In genomic region chr6:111293505-111294001, GRCm38 (mm10) we compare ENCODE assay signal across 18 mouse cellular contexts.
A peak's percentile ranks its signal among the peaks of the same experiment; 100 is the strongest.
DNase-seq lines count a peak whose midpoint lies in the region; ATAC-seq lines count a peak whose summit lies in the region.
"Had no signal": no experiment of that assay in that cellular context is flagged by ENCODE, and none has a peak within 500 bp of the region (broad histone marks: within the 10 kb centered on the region; RNA-seq: fewer than 3 reads in every experiment).

No protein-coding gene starts in this region.

- H3K9me3 ChIP-seq in midbrain, embryonic 13.5 days = no peaks in the 10 kb centered on the region
- no peaks in the 10 kb centered on the region for H3K9me3 ChIP-seq in midbrain, embryonic 11.5 days (ENCODE audit: control insufficient read depth, low read length)
- H3K9me3 ChIP-seq in forebrain, embryonic 16.5 days (ENCODE audit: control insufficient read depth, low read length) = no peaks in the 10 kb centered on the region
- H3K9me3 ChIP-seq in midbrain, embryonic 14.5 days (ENCODE audit: control insufficient read depth, low read length) = no peaks in the 10 kb centered on the region
- H3K9me3 ChIP-seq: embryonic facial prominence, embryonic 12.5 days; heart, embryonic 15.5 days; limb, embryonic 12.5 days had no signal

- WGBS in midbrain, embryonic 13.5 days = 30% methylated on average over 5 of the region's 5 CpGs
- WGBS in midbrain, embryonic 11.5 days = 56% methylated on average over 5 of the region's 5 CpGs
- WGBS in forebrain, embryonic 16.5 days = 2% methylated on average over 5 of the region's 5 CpGs
- WGBS in midbrain, embryonic 14.5 days = 30% methylated on average over 5 of the region's 5 CpGs

- no peak overlapping the region for H3K4me3 ChIP-seq in midbrain, embryonic 13.5 days (replicated peaks)
- no peak overlapping the region for H3K4me3 ChIP-seq in midbrain, embryonic 11.5 days (ENCODE audit: low read depth, low read length)
- H3K4me3 ChIP-seq in forebrain, embryonic 16.5 days (replicated peaks; ENCODE audit: low read length) = no peak overlapping the region
- no peak overlapping the region for H3K4me3 ChIP-seq in midbrain, embryonic 14.5 days (replicated peaks; ENCODE audit: low read depth, low read length)
- H3K4me3 ChIP-seq: embryonic facial prominence, embryonic 12.5 days; gastrocnemius, adult 2 months; heart, embryonic 15.5 days; limb, embryonic 12.5 days had no signal

- DNase-seq in midbrain, embryonic 11.5 days (ENCODE audit: low spot score, missing footprints) = no peak
- DNase-seq in midbrain, embryonic 14.5 days = peak; percentile 66
- peak; percentile 14 for DNase-seq in retina, postnatal 7 days (ENCODE audit: low read depth, low spot score)
- no peak for DNase-seq in ovary, postnatal 14 days (ENCODE audit: low spot score)
- DNase-seq in ovary, postnatal 10 days (ENCODE audit: low spot score) = no peak
- no peak for DNase-seq in c-Kit-positive CD71-positive TER-119-positive erythroid progenitor cells, embryonic 14.5 days (ENCODE audit: low spot score)
- DNase-seq: adrenal gland, postnatal 10 days; cerebellum, adult 9-11 months; gastrocnemius, adult 2 months; heart, adult 18-20 months had no signal

- no peaks in the 10 kb centered on the region for H3K36me3 ChIP-seq in midbrain, embryonic 13.5 days
- H3K36me3 ChIP-seq in midbrain, embryonic 11.5 days (ENCODE audit: control insufficient read depth, insufficient read depth, low read length) = no peaks in the 10 kb centered on the region
- no peaks in the 10 kb centered on the region for H3K36me3 ChIP-seq in forebrain, embryonic 16.5 days (ENCODE audit: control insufficient read depth, insufficient read depth)
- H3K36me3 ChIP-seq in midbrain, embryonic 14.5 days (ENCODE audit: control insufficient read depth, insufficient read depth, low read length) = no peaks in the 10 kb centered on the region
- H3K36me3 ChIP-seq: embryonic facial prominence, embryonic 12.5 days; heart, embryonic 15.5 days; limb, embryonic 12.5 days had no signal

- no peak overlapping the region for H3K9ac ChIP-seq in midbrain, embryonic 13.5 days (replicated peaks)
- H3K9ac ChIP-seq in midbrain, embryonic 11.5 days (ENCODE audit: low read length) = no peak overlapping the region
- no peak overlapping the region for H3K9ac ChIP-seq in forebrain, embryonic 16.5 days (replicated peaks; ENCODE audit: low read depth, low read length)
- no peak overlapping the region for H3K9ac ChIP-seq in midbrain, embryonic 14.5 days (replicated peaks; ENCODE audit: low read length)
- H3K9ac ChIP-seq: embryonic facial prominence, embryonic 12.5 days; heart, embryonic 15.5 days; limb, embryonic 12.5 days; liver, embryonic 14.5 days had no signal

- peak; percentile 86 for ATAC-seq in midbrain, embryonic 13.5 days
- ATAC-seq in midbrain, embryonic 11.5 days (ENCODE audit: low FRiP score) = no peak
- ATAC-seq in forebrain, embryonic 16.5 days = peak; percentile 86
- ATAC-seq in midbrain, embryonic 14.5 days (ENCODE audit: low FRiP score, low TSS enrichment) = no peak
- ATAC-seq: CD4-positive, CD25-positive, alpha-beta regulatory T cell, adult 4 months; lung, postnatal 0 days had no signal

- H3K4me1 ChIP-seq in midbrain, embryonic 13.5 days (replicated peaks) = no peaks in the 10 kb centered on the region
- no peaks in the 10 kb centered on the region for H3K4me1 ChIP-seq in midbrain, embryonic 11.5 days (ENCODE audit: control insufficient read depth, insufficient read depth, low read length)
- H3K4me1 ChIP-seq in forebrain, embryonic 16.5 days (replicated peaks; ENCODE audit: control insufficient read depth, insufficient read depth, low read length) = no peaks in the 10 kb centered on the region
- H3K4me1 ChIP-seq in midbrain, embryonic 14.5 days (ENCODE audit: control insufficient read depth, insufficient read depth, low read length) = no peaks in the 10 kb centered on the region
- H3K4me1 ChIP-seq: embryonic facial prominence, embryonic 12.5 days; heart, embryonic 15.5 days; limb, embryonic 12.5 days had no signal

- no peak overlapping the region for H3K4me2 ChIP-seq in midbrain, embryonic 13.5 days (replicated peaks)
- no peak overlapping the region for H3K4me2 ChIP-seq in midbrain, embryonic 11.5 days
- H3K4me2 ChIP-seq in forebrain, embryonic 16.5 days (ENCODE audit: low read length) = no peak overlapping the region
- H3K4me2 ChIP-seq in midbrain, embryonic 14.5 days (ENCODE audit: low read length) = no peak overlapping the region
- H3K4me2 ChIP-seq: embryonic facial prominence, embryonic 12.5 days; heart, embryonic 15.5 days; limb, embryonic 12.5 days had no signal

- H3K27ac ChIP-seq in midbrain, embryonic 13.5 days = no peak overlapping the region
- no peak overlapping the region for H3K27ac ChIP-seq in midbrain, embryonic 11.5 days (ENCODE audit: low read depth, low read length)
- H3K27ac ChIP-seq in forebrain, embryonic 16.5 days (ENCODE audit: low read length) = no peak overlapping the region
- H3K27ac ChIP-seq in midbrain, embryonic 14.5 days (replicated peaks; ENCODE audit: low read depth, low read length) = no peak overlapping the region
- H3K27ac ChIP-seq: embryonic facial prominence, embryonic 12.5 days; gastrocnemius, adult 2 months; heart, embryonic 15.5 days; limb, embryonic 12.5 days; liver, embryonic 14.5 days had no signal

- H3K27me3 ChIP-seq in midbrain, embryonic 13.5 days = no peaks in the 10 kb centered on the region
- no peaks in the 10 kb centered on the region for H3K27me3 ChIP-seq in midbrain, embryonic 11.5 days (ENCODE audit: control insufficient read depth, insufficient read depth, low read length)
- no peaks in the 10 kb centered on the region for H3K27me3 ChIP-seq in forebrain, embryonic 16.5 days (replicated peaks; ENCODE audit: control insufficient read depth, insufficient read depth, low read length)
- no peaks in the 10 kb centered on the region for H3K27me3 ChIP-seq in midbrain, embryonic 14.5 days (ENCODE audit: control insufficient read depth, insufficient read depth, low read length)
- H3K27me3 ChIP-seq: embryonic facial prominence, embryonic 12.5 days; heart, embryonic 15.5 days; limb, embryonic 12.5 days had no signal

Comparison
In these comparisons a context has a peak if more than half of its experiments do, and no peak if none do; other contexts are left out.
1. ATAC-seq: peak in midbrain, embryonic 13.5 days (single experiment) and forebrain, embryonic 16.5 days (single experiment); none in midbrain, embryonic 11.5 days (single experiment) and midbrain, embryonic 14.5 days (single experiment).
2. DNase-seq: peak in midbrain, embryonic 14.5 days (single experiment) and retina, postnatal 7 days (single experiment); none in midbrain, embryonic 11.5 days (single experiment), ovary, postnatal 14 days (single experiment), ovary, postnatal 10 days (single experiment) and c-Kit-positive CD71-positive TER-119-positive erythroid progenitor cells, embryonic 14.5 days (single experiment).